Mouse (Mus musculus) monocyte, adult 5-6 weeks (primary cell): ENCODE data around the gene Kat14. TPM values are rescaled to one million over a fixed set of nuclear protein-coding genes. Genes with fewer than 3 reads are reported as not detected.
"Not testable (repeated sequence)": the region's sequence is repeated elsewhere in the genome, so short reads cannot be mapped to it uniquely, and the experiment has no call there.

ENCODE experiments used
- ATAC-seq: fragments of 153-309, 156-312 bp; replicated peaks from 2 replicates; pipeline ENCODE4 v1.8.0; 2017; ENCODE audit warnings: mild to moderate bottlenecking; ENCODE audit not compliant: low TSS enrichment, insufficient number of reproducible peaks, severe bottlenecking, poor library complexity, low FRiP score
- total RNA-seq: library from RNA; stranded (forward); fragments of 200-1000, 200-491, 200-594 nt; gene quantifications from 3 replicates; pipeline ENCODE4 v1.2.3, GENCODE M21; 2017

Kat14 gene
- total RNA-seq: 14.5 to 22.5 TPM (median 21.7 TPM) in 3 replicates

- peak; percentile 99 for ATAC-seq
Measured at GRCm38 (mm10) chr2:144368400-144369019, at the start of gene Kat14, which contains the start of gene Pet117. Gene Kat14, plus strand, starts transcription at chr2:144368983. Gene Pet117, plus strand, starts transcription at chr2:144368996.

GRCm38 (mm10) chr2:144324218-144324617, 44.6 kb upstream of the Kat14 start:
- ATAC-seq: no peak

- ATAC-seq: no peak
Measured at GRCm38 (mm10) chr2:144329451-144329850, 39.3 kb upstream of the Kat14 start.

GRCm38 (mm10) chr2:144329937-144330336, 38.8 kb upstream of the Kat14 start:
- ATAC-seq: no peak

GRCm38 (mm10) chr2:144330352-144330959, 38.3 kb upstream of the Kat14 start:
- no peak for ATAC-seq

- ATAC-seq: no peak
Measured at GRCm38 (mm10) chr2:144330960-144331371, 37.8 kb upstream of the Kat14 start.

- no peak for ATAC-seq
Measured at GRCm38 (mm10) chr2:144331401-144332302, 37.1 kb upstream of the Kat14 start, which contains the start of gene Ovol2. Gene Ovol2, minus strand, starts transcription at chr2:144332146.

GRCm38 (mm10) chr2:144332486-144332885, 36.3 kb upstream of the Kat14 start:
- no peak for ATAC-seq

GRCm38 (mm10) chr2:144333138-144333842, 35.5 kb upstream of the Kat14 start:
- ATAC-seq: no peak

- no peak; the same call in 1 of the 2 replicates for ATAC-seq
Measured at GRCm38 (mm10) chr2:144337230-144337629, 31.6 kb upstream of the Kat14 start.

- ATAC-seq: no peak
Measured at GRCm38 (mm10) chr2:144337701-144338100, 31.1 kb upstream of the Kat14 start.

- ATAC-seq: not testable (repeated sequence)
Measured at GRCm38 (mm10) chr2:144338149-144338548, 30.6 kb upstream of the Kat14 start.

- no peak for ATAC-seq
Measured at GRCm38 (mm10) chr2:144343158-144343557, 25.6 kb upstream of the Kat14 start.

GRCm38 (mm10) chr2:144348525-144348924, 20.3 kb upstream of the Kat14 start:
- no peak for ATAC-seq

GRCm38 (mm10) chr2:144352843-144353242, 15.9 kb upstream of the Kat14 start:
- no peak for ATAC-seq

GRCm38 (mm10) chr2:144369020-144369421, 238 bp downstream of the Kat14 start:
- ATAC-seq: peak; percentile 40

- no peak for ATAC-seq
Measured at GRCm38 (mm10) chr2:144369511-144369910, 728 bp downstream of the Kat14 start.

GRCm38 (mm10) chr2:144371566-144371965, 2.8 kb downstream of the Kat14 start:
- no peak for ATAC-seq

- no peak for ATAC-seq
Measured at GRCm38 (mm10) chr2:144373063-144373462, 4.3 kb downstream of the Kat14 start.
